Mouse (Mus musculus) intestine, postnatal 0 days (tissue): Measurements from ENCODE around the gene Nol10. TPM values are rescaled to one million over a fixed set of nuclear protein-coding genes. Genes with fewer than 3 reads are reported as not detected.

Experiments
- ATAC-seq: fragments of 200-750 bp; cut with Nextera tagmentation; 2 replicates; pipeline ENCODE4 v1.8.0; 2017; ENCODE audit warnings: mild to moderate bottlenecking, moderate TSS enrichment, moderate library complexity
- H3K27ac ChIP-seq: fragments of 300-500 bp; sonication (generic); 2 replicates; pipeline ENCODE4 v1.5.1; 2014; ENCODE audit warnings: mild to moderate bottlenecking, low read depth, low read length, moderate library complexity
- H3K27me3 ChIP-seq: fragments of 300-500 bp; sonication (generic); replicated peaks from 2 replicates; pipeline ENCODE4 v1.6.1; 2014; ENCODE audit warnings: low read length, mixed read lengths; ENCODE audit not compliant: control insufficient read depth, insufficient read depth
- H3K36me3 ChIP-seq: fragments of 300-500 bp; sonication (generic); 2 replicates; pipeline ENCODE4 v1.6.1; 2014; ENCODE audit warnings: mild to moderate bottlenecking, moderate library complexity; ENCODE audit not compliant: control insufficient read depth, insufficient read depth
- H3K4me1 ChIP-seq: fragments of 300-500 bp; sonication (generic); replicated peaks from 2 replicates; pipeline ENCODE4 v1.6.1; 2014; ENCODE audit warnings: antibody characterized with exemption, low read length, mixed read lengths; ENCODE audit not compliant: control insufficient read depth, insufficient read depth
- H3K4me2 ChIP-seq: fragments of 300-500 bp; sonication (generic); replicated peaks from 2 replicates; pipeline ENCODE4 v1.6.1; 2014; ENCODE audit warnings: low read depth, mild to moderate bottlenecking, moderate library complexity
- H3K4me3 ChIP-seq: fragments of 300-500 bp; sonication (generic); 2 replicates; pipeline ENCODE4 v1.5.1; 2014; ENCODE audit warnings: low read depth, low read length
- H3K9ac ChIP-seq: fragments of 300-500 bp; sonication (generic); 2 replicates; pipeline ENCODE4 v1.6.1; 2014; ENCODE audit warnings: mild to moderate bottlenecking, low read depth, low read length
- H3K9me3 ChIP-seq: fragments of 300-500 bp; sonication (generic); 2 replicates; pipeline ENCODE4 v1.6.1; 2016; ENCODE audit warnings: mixed run types; ENCODE audit not compliant: control insufficient read depth
- CTCF ChIP-seq: sonication (generic); IDR thresholded peaks from 2 replicates; pipeline ENCODE4 v1.5.1; 2016; ENCODE audit warnings: low read depth, mild to moderate bottlenecking, control low read depth, antibody characterized with exemption, moderate library complexity
- WGBS: fragments of 180-500 bp; shearing (Covaris S2); extraction: QIAGEN DNeasy Blood & Tissue Kit; methylation state at CpG from one replicate; pipeline ENCODE4 v1.1.7; 2014; 5-methylcytosine and 5-hydroxymethylcytosine counted together
- polyA plus RNA-seq: library from polyadenylated mRNA; unstranded; fragments of >200 nt; fragmentation: Nextera tagmentation; extraction: Ambion mirVana; gene quantifications from 2 replicates; pipeline ENCODE4 v1.2.1, GENCODE M21; 2015

Gene Nol10
- polyA plus RNA-seq, 1 experiment from 2014 or later = 5.2 TPM

GRCm38 (mm10) chr12:17371589-17372235 is 23.5 kb downstream of the Nol10 start:
- 85% methylated on average over 8 of the region's 8 CpGs for WGBS
- Histone ChIP-seq H3K27me3 (no peaks in the 10 kb centered on the region), H3K9ac (no peak overlapping the region), H3K36me3 (peaks cover 34% of the 10 kb centered on the region), H3K9me3 (no peaks in the 10 kb centered on the region), H3K4me1 (no peaks in the 10 kb centered on the region), H3K27ac (no peak overlapping the region), H3K4me3 (no peak overlapping the region), H3K4me2 (no peak overlapping the region)
- TF ChIP-seq CTCF = peak; percentile 59
- no peak for ATAC-seq

DNA sequence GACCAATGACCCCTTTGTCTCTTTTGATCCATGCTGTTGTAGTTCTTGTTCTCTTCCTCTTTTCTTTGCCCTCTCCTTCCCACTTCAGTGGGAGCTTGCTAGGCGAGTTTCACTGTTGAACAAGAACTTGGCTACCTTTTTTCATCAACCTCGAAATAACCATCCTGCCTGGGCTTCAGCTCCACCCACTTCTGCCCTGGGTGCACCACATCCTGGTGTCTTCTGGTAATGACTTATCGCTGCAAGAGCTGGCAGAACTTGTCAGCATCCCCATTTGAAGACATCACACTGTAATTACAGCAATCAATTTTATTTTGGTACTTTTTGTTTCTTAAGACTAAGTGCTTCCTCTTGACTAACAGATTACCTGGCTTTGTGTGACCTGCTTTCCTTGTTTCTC is 24.4 kb downstream of the Nol10 start:
- H3K36me3 ChIP-seq = peaks cover 34% of the 10 kb centered on the region
- no peak overlapping the region for H3K4me2 ChIP-seq
- H3K4me1 ChIP-seq = no peaks in the 10 kb centered on the region
- no peak overlapping the region for H3K27ac ChIP-seq
- no peaks in the 10 kb centered on the region for H3K27me3 ChIP-seq
- no peak for TF ChIP-seq CTCF
- H3K4me3 ChIP-seq = no peak overlapping the region
- WGBS = 84% methylated on average over 3 of the region's 3 CpGs
- no peak overlapping the region for H3K9ac ChIP-seq
- H3K9me3 ChIP-seq = no peaks in the 10 kb centered on the region
- ATAC-seq = no peak

GRCm38 (mm10) chr12:17373470-17373975 is 25.3 kb downstream of the Nol10 start:
- no peak overlapping the region for H3K4me2 ChIP-seq
- H3K4me1 ChIP-seq = no peaks in the 10 kb centered on the region
- H3K4me3 ChIP-seq = no peak overlapping the region
- WGBS = 96% methylated on average over 5 of the region's 5 CpGs
- no peaks in the 10 kb centered on the region for H3K27me3 ChIP-seq
- TF ChIP-seq CTCF = no peak
- H3K36me3 ChIP-seq = peaks cover 34% of the 10 kb centered on the region
- no peak overlapping the region for H3K27ac ChIP-seq
- no peak overlapping the region for H3K9ac ChIP-seq
- no peaks in the 10 kb centered on the region for H3K9me3 ChIP-seq
- ATAC-seq = no peak

DNA sequence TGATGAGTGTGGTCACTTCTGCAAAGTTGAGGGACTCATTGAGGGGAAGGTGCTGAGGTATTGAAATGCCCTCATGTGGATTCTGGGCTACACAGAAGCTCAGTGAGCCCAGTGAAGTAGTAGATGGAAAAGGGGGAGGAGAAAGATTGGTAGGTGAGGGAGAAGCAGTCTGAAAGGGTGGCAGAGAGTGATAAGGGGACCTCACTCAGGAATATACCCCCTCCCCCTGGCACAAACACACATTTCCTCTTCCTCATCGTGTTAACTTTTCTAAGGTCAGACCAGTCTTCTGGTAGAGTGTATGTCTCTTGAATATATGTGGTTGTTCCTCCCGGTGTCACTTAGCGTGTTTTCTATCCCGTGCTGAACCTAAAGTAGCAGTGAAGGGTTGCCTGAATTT is 27.0 kb downstream of the Nol10 start:
- peaks cover 39% of the 10 kb centered on the region for H3K36me3 ChIP-seq
- H3K4me3 ChIP-seq = no peak overlapping the region
- H3K27me3 ChIP-seq = no peaks in the 10 kb centered on the region
- H3K9me3 ChIP-seq = no peaks in the 10 kb centered on the region
- WGBS = 95% methylated on average over 4 of the region's 4 CpGs
- no peak overlapping the region for H3K9ac ChIP-seq
- no peak overlapping the region for H3K27ac ChIP-seq
- TF ChIP-seq CTCF = no peak
- no peaks in the 10 kb centered on the region for H3K4me1 ChIP-seq
- H3K4me2 ChIP-seq = no peak overlapping the region
- no peak for ATAC-seq

DNA sequence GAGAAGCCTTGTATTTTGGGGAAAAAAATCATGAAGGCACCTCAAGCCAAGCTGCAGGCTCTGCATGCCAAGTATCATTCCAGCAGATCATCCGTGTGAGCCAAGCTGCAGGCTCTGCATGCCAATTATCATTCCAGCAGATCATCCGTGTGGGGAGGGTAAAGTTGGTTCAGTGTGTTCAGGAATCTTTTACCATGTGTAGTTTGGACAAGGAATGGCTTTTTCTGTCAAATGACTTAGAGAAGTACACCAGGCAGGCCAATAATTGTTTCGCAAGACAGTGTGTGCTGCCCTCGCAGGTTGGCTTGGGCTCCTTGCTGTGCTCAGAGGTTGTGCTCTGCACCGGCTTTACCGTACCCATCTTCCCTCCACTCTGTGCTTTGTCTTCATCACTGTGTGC is 28.3 kb downstream of the Nol10 start:
- H3K9me3 ChIP-seq = no peaks in the 10 kb centered on the region
- no peak for ATAC-seq
- no peaks in the 10 kb centered on the region for H3K27me3 ChIP-seq
- H3K27ac ChIP-seq = no peak overlapping the region
- H3K9ac ChIP-seq = no peak overlapping the region
- peaks cover 44% of the 10 kb centered on the region for H3K36me3 ChIP-seq
- H3K4me2 ChIP-seq = no peak overlapping the region
- H3K4me3 ChIP-seq = no peak overlapping the region
- no peaks in the 10 kb centered on the region for H3K4me1 ChIP-seq
- no peak for TF ChIP-seq CTCF
- WGBS = 94% methylated on average over 6 of the region's 6 CpGs

GRCm38 (mm10) chr12:17380991-17381390 is 32.7 kb downstream of the Nol10 start:
- 88% methylated on average over 6 of the region's 6 CpGs for WGBS
- no peak for TF ChIP-seq CTCF
- no peak for ATAC-seq
- H3K36me3 ChIP-seq = peaks cover 26% of the 10 kb centered on the region
- no peak overlapping the region for H3K27ac ChIP-seq
- no peak overlapping the region for H3K4me3 ChIP-seq
- H3K4me2 ChIP-seq = no peak overlapping the region
- no peaks in the 10 kb centered on the region for H3K4me1 ChIP-seq
- H3K9ac ChIP-seq = no peak overlapping the region
- no peaks in the 10 kb centered on the region for H3K27me3 ChIP-seq
- no peaks in the 10 kb centered on the region for H3K9me3 ChIP-seq
